ENCODE assay signal across 8 mouse cellular contexts in the genomic region with DNA sequence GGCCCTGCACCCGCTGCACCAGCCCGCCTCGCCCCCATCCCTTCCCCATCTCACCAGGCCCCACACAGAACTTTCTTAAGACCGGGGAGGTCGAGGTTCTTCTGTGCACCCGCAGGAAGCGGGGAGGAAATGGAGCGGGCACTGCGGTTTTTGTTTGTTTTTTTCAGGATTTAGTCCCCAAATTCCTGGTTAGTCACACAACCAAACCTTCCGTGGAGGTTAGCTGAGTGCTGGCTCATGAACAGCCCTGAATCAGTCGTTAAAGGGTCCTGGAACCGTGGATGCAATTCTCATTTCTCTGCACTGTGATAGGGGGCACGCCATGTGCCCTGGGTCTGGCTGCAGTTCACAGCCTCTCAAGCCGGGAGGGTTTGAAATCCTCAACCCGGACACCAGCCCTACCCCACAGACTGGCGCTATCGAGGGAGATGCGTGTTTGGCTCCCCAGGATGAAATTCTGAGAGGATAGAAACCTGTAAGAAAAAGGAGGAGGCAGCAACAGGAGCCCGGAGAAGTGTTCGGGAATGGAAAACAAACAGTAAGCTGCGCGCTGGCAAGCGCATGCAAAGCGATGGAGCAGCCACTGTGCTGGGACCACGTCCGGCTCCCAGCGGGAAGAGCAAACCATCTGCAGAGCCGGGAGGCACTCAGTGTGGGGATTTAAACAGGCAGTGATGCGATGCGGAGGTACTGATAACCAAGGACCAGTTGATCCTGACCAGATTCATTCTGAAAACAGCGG. TPM values are rescaled to one million over a fixed set of nuclear protein-coding genes. Genes with fewer than 3 reads are reported as not detected.
DNase-seq lines count a peak whose midpoint lies in the region; ATAC-seq lines count a peak whose summit lies in the region.

No protein-coding gene starts in this region.

- H3K9ac ChIP-seq in hindbrain, embryonic 11.5 days (ENCODE audit: low read depth, low read length): peak overlapping the region; percentile 52

- 3% methylated on average over 31 of the region's 31 CpGs for whole genome bisulfite sequencing in hindbrain, embryonic 11.5 days
- WGBS in midbrain, embryonic 10.5 days: 5% methylated on average over 31 of the region's 31 CpGs

- no peaks in the 10 kb centered on the region for H3K9me3 ChIP-seq in hindbrain, embryonic 11.5 days (ENCODE audit: control insufficient read depth, low read length)
- no peaks in the 10 kb centered on the region; the same call in 1 of the 2 replicates for H3K9me3 ChIP-seq in midbrain, embryonic 10.5 days (replicated peaks)

- H3K27me3 ChIP-seq in hindbrain, embryonic 11.5 days (ENCODE audit: control insufficient read depth, insufficient read depth, low read length): no peaks in the 10 kb centered on the region
- peaks cover 10% of the 10 kb centered on the region for H3K27me3 ChIP-seq in midbrain, embryonic 10.5 days (ENCODE audit: low read depth, poor library complexity, severe bottlenecking)

- no peak for ATAC-seq in hindbrain, embryonic 11.5 days (ENCODE audit: low FRiP score)

- H3K4me1 ChIP-seq in hindbrain, embryonic 11.5 days (replicated peaks; ENCODE audit: control insufficient read depth, insufficient read depth, low read length): peaks cover 8% of the 10 kb centered on the region; the same call in 1 of the 2 replicates
- H3K4me1 ChIP-seq in midbrain, embryonic 10.5 days: peaks cover 20% of the 10 kb centered on the region

- no peak overlapping the region for H3K27ac ChIP-seq in hindbrain, embryonic 11.5 days (ENCODE audit: low read depth, low read length)
- peak overlapping the region; percentile 82 for H3K27ac ChIP-seq in midbrain, embryonic 10.5 days (replicated peaks)

- peak overlapping the region; percentile 23 for H3K4me3 ChIP-seq in hindbrain, embryonic 11.5 days (ENCODE audit: low read depth, low read length)
- H3K4me3 ChIP-seq in midbrain, embryonic 10.5 days: peak overlapping the region; percentile 50

- H3K4me2 ChIP-seq in hindbrain, embryonic 11.5 days (replicated peaks; ENCODE audit: low read depth, low read length): peak overlapping the region; percentile 58

- no peaks in the 10 kb centered on the region for H3K36me3 ChIP-seq in hindbrain, embryonic 11.5 days (ENCODE audit: control insufficient read depth, insufficient read depth, low read length)
- H3K36me3 ChIP-seq in midbrain, embryonic 10.5 days: peaks cover 25% of the 10 kb centered on the region

- DNase-seq in heart, adult 18-20 months: peak; percentile 26 to 50
- no peak for DNase-seq in heart, adult 8-10 months (ENCODE audit: low spot score)
- peak; percentile 50 for DNase-seq in ES-CJ7 (ENCODE audit: low read depth, low spot score)
- DNase-seq in embryo, embryonic 9.5 days (ENCODE audit: extremely low spot score): peak; percentile 73
- DNase-seq in hindbrain, embryonic 11.5 days (ENCODE audit: low spot score): peak; percentile 66
- peak; percentile 67 for DNase-seq in midbrain, embryonic 10.5 days (ENCODE audit: low spot score)
- DNase-seq in spleen, adult 18-20 months: no peak
- no peak for DNase-seq in frontal cortex, postnatal 36 days (ENCODE audit: low spot score in 2 of 2)

RNA-seq across cellular contexts. Expression of a gene that starts 4.6 kb away (rescaled TPM):
- not detected for total RNA-seq in heart, adult 18-20 months (2021)
- under 1 TPM in 1 of 4 experiments, not detected in 3; 0.16 TPM for total RNA-seq in heart, adult 8-10 months (2022)
- polyA plus RNA-seq in hindbrain, embryonic 11.5 days (2014; fragmentation: Nextera tagmentation; extraction: Ambion mirVana): not detected in 2 replicates
- 0.14 and 0.15 TPM in 2 replicates for polyA plus RNA-seq in midbrain, embryonic 10.5 days (2016; fragmentation: Nextera tagmentation; extraction: Ambion mirVana)

RNA-seq across cellular contexts. Expression of a gene that starts 15.8 kb away (rescaled TPM):
- total RNA-seq in heart, adult 18-20 months (2021): 10 to 100 TPM; 30.1 to 31.0 TPM
- total RNA-seq in heart, adult 8-10 months (2022): 10 to 100 TPM; 29.3 to 34.0 (median 29.7) TPM
- polyA plus RNA-seq in hindbrain, embryonic 11.5 days (2014; fragmentation: Nextera tagmentation; extraction: Ambion mirVana): 21.0 and 27.5 TPM in 2 replicates
- 9.9 and 18.8 TPM in 2 replicates for polyA plus RNA-seq in midbrain, embryonic 10.5 days (2016; fragmentation: Nextera tagmentation; extraction: Ambion mirVana)

RNA-seq across cellular contexts. Expression of a gene that starts 16.0 kb away (rescaled TPM):
- total RNA-seq in heart, adult 18-20 months (2021): 1,000 to 10,000 TPM; 2,170 to 2,492 TPM
- 1,000 to 10,000 TPM; 2,233 to 2,384 (median 2,275) TPM for total RNA-seq in heart, adult 8-10 months (2022)
- polyA plus RNA-seq in hindbrain, embryonic 11.5 days (2014; fragmentation: Nextera tagmentation; extraction: Ambion mirVana): 899 and 905 TPM in 2 replicates
- 926 and 929 TPM in 2 replicates for polyA plus RNA-seq in midbrain, embryonic 10.5 days (2016; fragmentation: Nextera tagmentation; extraction: Ambion mirVana)

RNA-seq across cellular contexts. Expression of a gene that starts 26.5 kb away (rescaled TPM):
- under 1 TPM in 1 of 2 experiments, not detected in 1; 0.36 TPM for total RNA-seq in heart, adult 18-20 months (2021)
- total RNA-seq in heart, adult 8-10 months (2022): not detected
- 0.11 TPM in 1 of 2 replicates, not detected in the other for polyA plus RNA-seq in hindbrain, embryonic 11.5 days (2014; fragmentation: Nextera tagmentation; extraction: Ambion mirVana)
- polyA plus RNA-seq in midbrain, embryonic 10.5 days (2016; fragmentation: Nextera tagmentation; extraction: Ambion mirVana): 0.11 and 0.17 TPM in 2 replicates

RNA-seq across cellular contexts. Expression of a gene that starts 32.2 kb away (rescaled TPM):
- 100 to 1,000 TPM; 140 to 166 TPM for total RNA-seq in heart, adult 18-20 months (2021)
- 100 to 1,000 TPM; 139 to 160 (median 146) TPM for total RNA-seq in heart, adult 8-10 months (2022)
- polyA plus RNA-seq in hindbrain, embryonic 11.5 days (2014; fragmentation: Nextera tagmentation; extraction: Ambion mirVana): 226 and 243 TPM in 2 replicates
- polyA plus RNA-seq in midbrain, embryonic 10.5 days (2016; fragmentation: Nextera tagmentation; extraction: Ambion mirVana): 256 and 270 TPM in 2 replicates

Comparison
In these comparisons a context has a peak if more than half of its experiments do, and no peak if none do; other contexts are left out.
1. DNase-seq: peak in heart, adult 18-20 months (2 of 2), ES-CJ7 (single experiment), embryo, embryonic 9.5 days (single experiment), hindbrain, embryonic 11.5 days (single experiment) and midbrain, embryonic 10.5 days (single experiment); none in heart, adult 8-10 months (single experiment), spleen, adult 18-20 months (0 of 2) and frontal cortex, postnatal 36 days (0 of 2).